In genomic region chr13:24803196-24803595, GRCm38 (mm10) we compare ENCODE assay signal across 9 mouse cellular contexts. TPM values are rescaled to one million over a fixed set of nuclear protein-coding genes. Genes with fewer than 3 reads are reported as not detected.
DNase-seq lines count a peak whose midpoint lies in the region; ATAC-seq and TF ChIP-seq lines count a peak whose summit lies in the region.
"Had no signal": no experiment of that assay in that cellular context is flagged by ENCODE, and none has a peak within 500 bp of the region (broad histone marks: within the 10 kb centered on the region; RNA-seq: fewer than 3 reads in every experiment).

No protein-coding gene starts in this region.

- no peak for ATAC-seq in embryonic facial prominence, embryonic 13.5 days (ENCODE audit: insufficient number of reproducible peaks, insufficient read depth, low FRiP score, low TSS enrichment, low read depth)
- ATAC-seq in intestine, embryonic 15.5 days, result no peak

- H3K4me2 ChIP-seq in embryonic facial prominence, embryonic 13.5 days, result peak overlapping the region; percentile 85
- H3K4me2 ChIP-seq in intestine, embryonic 15.5 days (replicated peaks), result peak overlapping the region; percentile 77

- H3K36me3 ChIP-seq in liver, adult 2 months (ENCODE audit: control insufficient read depth, insufficient read depth, low read length), result peaks cover 25% of the 10 kb centered on the region
- peaks cover 26% of the 10 kb centered on the region for H3K36me3 ChIP-seq in embryonic facial prominence, embryonic 13.5 days
- H3K36me3 ChIP-seq in intestine, embryonic 15.5 days, result peaks cover 7% of the 10 kb centered on the region

- H3K4me1 ChIP-seq in liver, adult 2 months (ENCODE audit: control insufficient read depth, insufficient read depth, low read length), result peaks cover 14% of the 10 kb centered on the region
- peaks cover 17% of the 10 kb centered on the region for H3K4me1 ChIP-seq in embryonic facial prominence, embryonic 13.5 days
- peaks cover 5% of the 10 kb centered on the region for H3K4me1 ChIP-seq in intestine, embryonic 15.5 days (replicated peaks)

- 1% methylated on average over 2 of the region's 2 CpGs for WGBS in liver, adult 2 months
- 26% methylated on average over 2 of the region's 2 CpGs for WGBS in embryonic facial prominence, embryonic 13.5 days
- WGBS in intestine, embryonic 15.5 days, result 7% methylated on average over 2 of the region's 2 CpGs

- H3K27me3 ChIP-seq in liver, adult 2 months (ENCODE audit: control insufficient read depth, insufficient read depth, low read length), result no peaks in the 10 kb centered on the region
- no peaks in the 10 kb centered on the region for H3K27me3 ChIP-seq in embryonic facial prominence, embryonic 13.5 days
- H3K27me3 ChIP-seq in intestine, embryonic 15.5 days (replicated peaks), result no peaks in the 10 kb centered on the region

- DNase-seq in liver, adult 2 months (ENCODE audit: extremely low read depth, low read depth, low spot score), result no peak
- no peak for DNase-seq in liver
- DNase-seq in naive thymus-derived CD4-positive, alpha-beta T cell, adult 2 months (ENCODE audit: low read depth), result peak; percentile 34
- DNase-seq in yolk sac, embryonic 10.5 days (ENCODE audit: low spot score), result no peak
- no peak for DNase-seq in layer of hippocampus, postnatal 36 days
- no peak for DNase-seq in spleen, postnatal 36 days (ENCODE audit: low spot score in 2 of 2)

- peak overlapping the region; percentile 49; the same call in 1 of the 2 replicates for H3K9ac ChIP-seq in liver, adult 2 months (ENCODE audit: low read depth, low read length)
- peak overlapping the region; percentile 99; the same call in 1 of the 2 replicates for H3K9ac ChIP-seq in embryonic facial prominence, embryonic 13.5 days
- H3K9ac ChIP-seq in intestine, embryonic 15.5 days, result no peak overlapping the region

- no peak for TF ChIP-seq POLR2A in liver, adult 2 months (IDR thresholded peaks at IDR 0.05; ENCODE audit: extremely low read depth, insufficient read depth, low read length)

- H3K9me3 ChIP-seq in embryonic facial prominence, embryonic 13.5 days, result no peaks in the 10 kb centered on the region
- no peaks in the 10 kb centered on the region for H3K9me3 ChIP-seq in intestine, embryonic 15.5 days

- no peak for TF ChIP-seq CTCF in liver, adult 2 months (IDR thresholded peaks at IDR 0.05; ENCODE audit: low read depth, low read length)

- H3K4me3 ChIP-seq in liver, adult 2 months (ENCODE audit: insufficient read depth, low read depth, low read length), result peak overlapping the region; percentile 60
- peak overlapping the region; percentile 99 for H3K4me3 ChIP-seq in embryonic facial prominence, embryonic 13.5 days
- peak overlapping the region; percentile 98 for H3K4me3 ChIP-seq in intestine, embryonic 15.5 days (replicated peaks)

- H3K79me2 ChIP-seq in liver, adult 2 months (ENCODE audit: control insufficient read depth, insufficient read depth, low read length), result peaks cover 14% of the 10 kb centered on the region

- no peak overlapping the region for H3K27ac ChIP-seq in liver, adult 2 months (replicated peaks; ENCODE audit: insufficient read depth, low read depth, low read length)
- no peak overlapping the region for H3K27ac ChIP-seq in embryonic facial prominence, embryonic 13.5 days
- H3K27ac ChIP-seq in intestine, embryonic 15.5 days, result no peak overlapping the region

RNA-seq across cellular contexts. Expression of gene BC005537, which starts 1.7 kb away (rescaled TPM):
- 63.3 and 80.9 TPM in 2 replicates for total RNA-seq in liver, adult 2 months (2014; rRNA removed)
- 20.3 and 23.5 TPM in 2 replicates for polyA plus RNA-seq in liver, adult 2 months (2012; rRNA removed)
- polyA plus RNA-seq in embryonic facial prominence, embryonic 13.5 days (2015; fragmentation: Nextera tagmentation; extraction: Ambion mirVana), result 18.2 and 18.3 TPM in 2 replicates
- polyA plus RNA-seq in intestine, embryonic 15.5 days (2015; fragmentation: Nextera tagmentation; extraction: Ambion mirVana), result 12.4 and 13.2 TPM in 2 replicates
- 100 to 1,000 TPM; 162 to 176 TPM for total RNA-seq in layer of hippocampus, postnatal 36 days (2021)

RNA-seq across cellular contexts. Expression of gene Acot13, which starts 28.1 kb away (rescaled TPM):
- 95.8 and 97.7 TPM in 2 replicates for total RNA-seq in liver, adult 2 months (2014; rRNA removed)
- 96.4 and 108 TPM in 2 replicates for polyA plus RNA-seq in liver, adult 2 months (2012; rRNA removed)
- polyA plus RNA-seq in embryonic facial prominence, embryonic 13.5 days (2015; fragmentation: Nextera tagmentation; extraction: Ambion mirVana), result 72.1 and 73.8 TPM in 2 replicates
- 162 and 165 TPM in 2 replicates for polyA plus RNA-seq in intestine, embryonic 15.5 days (2015; fragmentation: Nextera tagmentation; extraction: Ambion mirVana)
- 100 to 1,000 TPM; 109 to 111 TPM for total RNA-seq in layer of hippocampus, postnatal 36 days (2021)

RNA-seq across cellular contexts. Expression of gene Tdp2, which starts 28.3 kb away (rescaled TPM):
- 28.9 and 29.4 TPM in 2 replicates for total RNA-seq in liver, adult 2 months (2014; rRNA removed)
- polyA plus RNA-seq in liver, adult 2 months (2012; rRNA removed), result 18.5 and 18.6 TPM in 2 replicates
- polyA plus RNA-seq in embryonic facial prominence, embryonic 13.5 days (2015; fragmentation: Nextera tagmentation; extraction: Ambion mirVana), result 58.8 and 59.2 TPM in 2 replicates
- polyA plus RNA-seq in intestine, embryonic 15.5 days (2015; fragmentation: Nextera tagmentation; extraction: Ambion mirVana), result 55.9 and 65.0 TPM in 2 replicates
- 10 to 100 TPM; 20.9 to 23.7 TPM for total RNA-seq in layer of hippocampus, postnatal 36 days (2021)

RNA-seq across cellular contexts. Expression of gene Gmnn, which starts 41.5 kb away (rescaled TPM):
- total RNA-seq in liver, adult 2 months (2014; rRNA removed), result 8.1 and 13.6 TPM in 2 replicates
- polyA plus RNA-seq in liver, adult 2 months (2012; rRNA removed), result 1.4 and 2.9 TPM in 2 replicates
- polyA plus RNA-seq in embryonic facial prominence, embryonic 13.5 days (2015; fragmentation: Nextera tagmentation; extraction: Ambion mirVana), result 112 and 114 TPM in 2 replicates
- polyA plus RNA-seq in intestine, embryonic 15.5 days (2015; fragmentation: Nextera tagmentation; extraction: Ambion mirVana), result 106 and 115 TPM in 2 replicates
- 1 to 10 TPM; 1.9 to 2.9 TPM for total RNA-seq in layer of hippocampus, postnatal 36 days (2021)

RNA-seq across cellular contexts. Expression of gene D130043K22Rik, which starts 41.7 kb away (rescaled TPM):
- 12.2 and 15.9 TPM in 2 replicates for total RNA-seq in liver, adult 2 months (2014; rRNA removed)
- 3.8 and 8.1 TPM in 2 replicates for polyA plus RNA-seq in liver, adult 2 months (2012; rRNA removed)
- 0.22 and 0.87 TPM in 2 replicates for polyA plus RNA-seq in embryonic facial prominence, embryonic 13.5 days (2015; fragmentation: Nextera tagmentation; extraction: Ambion mirVana)
- polyA plus RNA-seq in intestine, embryonic 15.5 days (2015; fragmentation: Nextera tagmentation; extraction: Ambion mirVana), result 1.2 and 1.3 TPM in 2 replicates
- 10 to 100 TPM; 26.8 to 28.0 TPM for total RNA-seq in layer of hippocampus, postnatal 36 days (2021)
- polyA plus RNA-seq: spleen, adult 2 months had no signal
